Mouse (Mus musculus): ENCODE results near the gene Nop53. TPM values are rescaled to one million over a fixed set of nuclear protein-coding genes. Genes with fewer than 3 reads are reported as not detected.

Nop53 gene
- 100 to 1,000 TPM; 143 to 144 TPM for total RNA-seq (2021)
- long read RNA-seq, transcript Nop53-201 (13 exons, 3,176 nt), result major isoform, 55 of 64 reads
- long read RNA-seq, partial matches to known transcripts, result 3 of 64 reads
- long read RNA-seq, other reads (novel, unspliced or antisense), result 6 of 64 reads

- peak; percentile 93 to 98 for DNase-seq (ENCODE audit: low spot score in 2 of 2)
These were observed at the start of gene Nop53 for GRCm38 (mm10) chr7:15945721-15946536. TSS of gene Nop53 (minus strand) at chr7:15946074.

- no peak for DNase-seq (ENCODE audit: low spot score in 2 of 2)
These were observed 47.9 kb upstream of the Nop53 start for GRCm38 (mm10) chr7:15993789-15994188.

- no peak for DNase-seq (ENCODE audit: low spot score in 2 of 2)
These were observed 47.3 kb upstream of the Nop53 start for GRCm38 (mm10) chr7:15993152-15993551.

GRCm38 (mm10) chr7:15991764-15992163, 45.9 kb upstream of the Nop53 start:
- no peak for DNase-seq (ENCODE audit: low spot score in 2 of 2)

GRCm38 (mm10) chr7:15987661-15988356, 41.9 kb upstream of the Nop53 start:
- no peak for DNase-seq (ENCODE audit: low spot score in 2 of 2)

- peak in 1 of 2 experiments; percentile 67 for DNase-seq (ENCODE audit: low spot score in 2 of 2)
These were observed 37.0 kb upstream of the Nop53 start for GRCm38 (mm10) chr7:15982729-15983407.

- peak in 1 of 2 experiments; percentile 61 for DNase-seq (ENCODE audit: low spot score in 2 of 2)
These were observed 35.7 kb upstream of the Nop53 start for GRCm38 (mm10) chr7:15981538-15981937.

- peak; percentile 79 to 86 for DNase-seq (ENCODE audit: low spot score in 2 of 2)
These were observed 34.4 kb upstream of the Nop53 start for GRCm38 (mm10) chr7:15980246-15980645.

- DNase-seq (ENCODE audit: low spot score in 2 of 2), result peak in 1 of 2 experiments; percentile 62
These were observed 30.0 kb upstream of the Nop53 start for GRCm38 (mm10) chr7:15975904-15976303.

- no peak for DNase-seq (ENCODE audit: low spot score in 2 of 2)
These were observed 29.6 kb upstream of the Nop53 start for GRCm38 (mm10) chr7:15975451-15975850.

- DNase-seq (ENCODE audit: low spot score in 2 of 2), result peak in 1 of 2 experiments; percentile 81
These were observed 28.8 kb upstream of the Nop53 start for GRCm38 (mm10) chr7:15974712-15975111.

GRCm38 (mm10) chr7:15972247-15972646, 26.4 kb upstream of the Nop53 start:
- DNase-seq (ENCODE audit: low spot score in 2 of 2), result no peak

GRCm38 (mm10) chr7:15969674-15970073, 23.8 kb upstream of the Nop53 start:
- no peak for DNase-seq (ENCODE audit: low spot score in 2 of 2)

- no peak for DNase-seq (ENCODE audit: low spot score in 2 of 2)
These were observed 22.4 kb upstream of the Nop53 start for GRCm38 (mm10) chr7:15968322-15968721.

GRCm38 (mm10) chr7:15967312-15967711, 21.4 kb upstream of the Nop53 start, which contains the start of gene Ehd2:
TSS of gene Ehd2 (minus strand) at chr7:15967567.
- peak in 1 of 2 experiments; percentile 66 for DNase-seq (ENCODE audit: low spot score in 2 of 2)

- no peak for DNase-seq (ENCODE audit: low spot score in 2 of 2)
These were observed 20.6 kb upstream of the Nop53 start for GRCm38 (mm10) chr7:15966489-15966888.

GRCm38 (mm10) chr7:15963798-15964652, 18.2 kb upstream of the Nop53 start:
- DNase-seq (ENCODE audit: low spot score in 2 of 2), result no peak

GRCm38 (mm10) chr7:15962311-15963288, 16.7 kb upstream of the Nop53 start:
- peak; percentile 29 to 46 for DNase-seq (ENCODE audit: low spot score in 2 of 2)

- no peak for DNase-seq (ENCODE audit: low spot score in 2 of 2)
These were observed 15.9 kb upstream of the Nop53 start for GRCm38 (mm10) chr7:15961798-15962197.

All from layer of hippocampus, adult 18-20 months (tissue).